Mouse (Mus musculus) G1E (cell line): ENCODE measurements around the gene Acot11.

Experiments
- CTCF ChIP-seq: IDR thresholded peaks from 2 replicates; pipeline ENCODE4 v1.5.1; 2012; ENCODE audit warnings: low read depth, low read length, inconsistent platforms, mixed read lengths
- GATA1 ChIP-seq: IDR thresholded peaks from 2 replicates; pipeline ENCODE4 v1.6.1; 2012; ENCODE audit warnings: borderline replicate concordance, low read length, inconsistent platforms, mixed read lengths

- TF ChIP-seq CTCF = no peak
- TF ChIP-seq GATA1 = no peak
These were observed 53.1 kb downstream of the Acot11 start for GRCm38 (mm10) chr4:106751726-106752125.
